Mouse (Mus musculus) testis, adult 2 months (tissue): ENCODE results near the gene Upk2.

ENCODE experiments used
- CTCF ChIP-seq: fragments of 200-500 bp; IDR thresholded peaks from 2 replicates; pipeline ENCODE4 v1.5.1; 2012; ENCODE audit warnings: low read depth, mild to moderate bottlenecking, inconsistent platforms, low read length, moderate library complexity; ENCODE audit not compliant: control insufficient read depth, insufficient read depth, insufficient replicate concordance
- POLR2A ChIP-seq: fragments of 200-500 bp; IDR thresholded peaks from 2 replicates; pipeline ENCODE4 v1.6.1; 2012; ENCODE audit warnings: low read depth, mild to moderate bottlenecking, inconsistent platforms, low read length, moderate library complexity; ENCODE audit not compliant: control insufficient read depth

DNA sequence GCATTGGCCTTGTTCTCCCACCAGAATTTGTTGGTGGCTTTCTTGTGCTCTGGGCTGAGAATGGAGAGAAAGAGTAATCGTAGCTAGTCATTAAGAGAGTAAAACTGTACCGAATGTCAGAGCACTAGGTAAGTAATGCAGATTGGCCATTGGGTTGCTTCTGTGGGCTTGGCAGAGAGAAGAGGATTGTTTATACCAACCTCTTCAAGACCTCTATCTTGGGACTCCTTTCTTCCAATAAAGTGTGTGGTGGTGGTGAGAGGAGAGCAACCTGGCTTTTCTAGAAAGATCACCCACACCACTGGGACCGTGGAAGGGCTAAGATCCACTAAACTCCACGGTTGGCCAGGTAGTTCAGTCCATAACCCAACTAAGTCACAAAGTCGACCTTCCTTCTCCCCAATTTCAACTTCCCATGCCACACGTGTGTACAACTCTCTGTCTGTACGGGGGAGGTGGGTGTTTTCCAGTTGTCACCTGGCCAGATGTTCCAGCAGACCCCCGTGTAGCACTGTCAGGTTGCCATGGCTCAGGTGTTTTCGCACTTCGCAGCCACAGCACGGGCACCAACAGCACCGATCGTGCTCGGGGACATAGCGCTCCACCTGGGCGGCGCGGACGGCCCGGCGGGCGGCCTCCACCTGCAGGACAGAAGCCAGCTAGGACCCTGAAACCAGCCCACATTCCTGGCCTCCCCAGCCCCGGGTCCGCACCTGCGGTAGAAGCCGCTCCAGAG lies 37.5 kb downstream of the Upk2 start:
- no peak for TF ChIP-seq CTCF
- TF ChIP-seq POLR2A, result no peak
